Mouse (Mus musculus) embryonic fibroblast, embryonic 13.5 days (primary cell): Measurements from ENCODE around the gene Triobp.
A peak's percentile ranks its signal among the peaks of the same experiment; 100 is the strongest.

ENCODE experiments used
- CTCF ChIP-seq: IDR thresholded peaks from 2 replicates; pipeline ENCODE4 v1.5.1; 2011; ENCODE audit warnings: mild to moderate bottlenecking, control low read depth, low read length, moderate library complexity, borderline replicate concordance; ENCODE audit not compliant: insufficient read depth
- POLR2A ChIP-seq: IDR thresholded peaks from 2 replicates; pipeline ENCODE4 v1.6.1; 2011; ENCODE audit warnings: low read depth, mild to moderate bottlenecking, control low read depth, low read length, moderate library complexity

- TF ChIP-seq CTCF: no peak
- peak; percentile 12 for TF ChIP-seq POLR2A
Observed at GRCm38 (mm10) chr15:78930192-78930706, 17.3 kb upstream of the Triobp start.
